Mouse (Mus musculus) ZHBTc4 (cell line): ENCODE measurements around the gene Slc22a18.

Experiments
- DNase-seq: peaks from one replicate; pipeline ENCODE4 v3.0.0-alpha.2; 2011; ENCODE audit warnings: low read depth, low spot score

Gene Slc22a18

DNA sequence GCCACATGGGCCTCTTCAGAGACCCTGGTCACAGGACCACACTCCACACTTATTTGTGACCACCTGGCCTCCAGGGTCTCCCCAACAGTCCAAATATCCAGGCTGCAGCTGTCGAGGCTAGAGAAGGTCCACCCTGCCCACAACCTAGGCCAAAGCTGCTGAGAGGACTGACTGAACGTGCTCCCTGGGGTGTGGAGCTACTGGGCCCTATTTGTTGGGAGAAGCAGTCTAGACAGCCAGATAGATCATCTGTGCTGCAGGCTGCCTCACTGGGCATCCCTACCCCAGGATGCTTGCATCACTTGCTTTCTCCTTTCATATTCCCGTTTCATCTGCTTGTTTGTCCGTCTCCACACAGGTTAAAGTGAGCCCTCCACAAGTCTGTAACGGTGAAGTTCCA, 11.0 kb upstream of the Slc22a18 start:
- no peak for DNase-seq

GRCm38 (mm10) chr7:143463865-143464415, 9.6 kb upstream of the Slc22a18 start:
- peak; percentile 86 for DNase-seq

DNA sequence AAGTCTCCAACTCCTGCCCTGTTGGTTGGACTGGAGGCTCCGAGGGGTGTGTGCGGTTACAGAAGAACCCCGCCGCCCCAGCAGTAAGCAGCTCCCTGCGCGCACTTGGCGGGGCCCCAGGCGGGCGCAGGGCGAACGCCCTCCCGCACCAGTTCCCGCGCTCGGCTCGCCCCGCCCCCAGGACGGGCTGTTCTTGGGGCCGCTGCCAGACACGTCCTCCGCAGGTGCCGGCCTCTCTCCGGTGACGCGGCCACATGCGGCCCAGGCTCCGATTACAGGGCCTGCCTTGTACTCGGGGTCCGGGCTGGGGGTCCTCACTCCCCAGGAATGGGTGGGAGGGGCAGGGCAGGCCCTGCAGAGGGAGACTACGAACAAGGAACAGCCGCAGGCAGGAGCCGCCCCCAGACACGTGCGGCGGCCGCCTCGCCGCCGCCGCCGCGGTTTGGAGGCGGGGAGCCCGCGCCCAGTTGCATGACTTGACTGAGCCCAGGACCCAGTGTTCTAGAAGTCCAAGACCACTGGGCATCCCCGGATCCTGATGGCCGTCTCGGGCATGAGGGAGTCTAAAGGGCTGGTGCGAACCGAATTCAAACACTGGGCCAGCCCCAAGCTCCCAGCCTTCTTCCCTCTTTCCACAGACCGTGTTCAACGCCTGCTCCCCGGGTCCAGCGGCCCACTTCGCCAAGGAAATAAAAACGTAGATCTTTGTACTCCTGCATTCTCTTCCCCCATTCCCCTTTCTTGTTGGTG, 8.6 kb upstream of the Slc22a18 start:
- DNase-seq: peak; percentile 72

DNA sequence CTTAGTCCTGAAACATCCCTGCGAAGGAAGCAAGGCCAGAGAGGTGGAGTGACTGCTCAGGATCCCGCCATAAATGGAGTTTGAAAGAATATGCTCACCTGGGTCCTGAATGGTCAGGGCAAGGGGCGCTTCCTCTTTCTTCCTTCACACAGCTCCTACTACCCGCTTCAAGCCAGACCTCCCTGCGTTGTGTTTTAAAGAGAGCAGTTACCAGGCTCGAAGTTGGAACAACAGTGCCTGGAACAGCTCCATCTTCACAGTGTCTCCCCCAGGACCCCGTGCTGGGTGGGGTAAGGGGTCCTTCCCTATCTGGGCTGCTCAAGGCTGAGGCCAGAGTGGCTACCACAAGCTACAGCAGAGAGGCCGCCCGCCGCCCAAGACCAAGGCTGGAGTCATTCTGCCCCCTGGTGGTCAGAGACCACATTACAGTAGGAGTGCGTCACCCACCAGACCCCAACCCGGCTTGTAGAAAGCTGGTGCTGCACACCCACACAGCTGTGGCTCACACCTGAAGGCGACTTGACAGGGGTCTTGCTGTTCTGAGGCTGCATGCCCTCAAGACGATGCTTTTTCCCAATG, 7.3 kb upstream of the Slc22a18 start:
- peak; percentile 85 for DNase-seq

- peak; percentile 48 for DNase-seq
These were observed 5.8 kb upstream of the Slc22a18 start for GRCm38 (mm10) chr7:143467714-143468113.

- DNase-seq: peak; percentile 85
These were observed 3.6 kb upstream of the Slc22a18 start for GRCm38 (mm10) chr7:143469946-143470345.

DNA sequence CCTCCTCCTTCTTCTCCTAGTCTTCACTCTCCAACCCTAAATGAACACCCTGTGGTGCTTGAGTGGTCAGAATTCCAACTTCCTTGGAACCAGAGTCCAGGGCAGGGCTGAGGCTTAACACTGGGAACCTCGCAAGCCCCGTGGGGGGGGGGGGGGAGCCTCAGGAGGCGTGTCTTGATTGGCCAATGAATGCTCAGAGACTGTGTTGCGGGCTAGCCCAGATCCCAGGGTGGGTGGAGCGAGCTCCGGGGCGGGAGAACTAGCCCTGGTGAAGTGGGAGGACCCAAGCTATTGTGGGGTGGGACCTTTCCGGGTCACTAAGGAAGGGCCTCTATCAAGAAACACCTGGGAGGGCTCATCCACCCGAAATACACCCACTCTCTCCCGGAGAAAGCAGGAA, 1.3 kb downstream of the Slc22a18 start:
- DNase-seq: peak; percentile 86

- no peak for DNase-seq
These were observed 2.3 kb downstream of the Slc22a18 start for GRCm38 (mm10) chr7:143475876-143476275.

DNA sequence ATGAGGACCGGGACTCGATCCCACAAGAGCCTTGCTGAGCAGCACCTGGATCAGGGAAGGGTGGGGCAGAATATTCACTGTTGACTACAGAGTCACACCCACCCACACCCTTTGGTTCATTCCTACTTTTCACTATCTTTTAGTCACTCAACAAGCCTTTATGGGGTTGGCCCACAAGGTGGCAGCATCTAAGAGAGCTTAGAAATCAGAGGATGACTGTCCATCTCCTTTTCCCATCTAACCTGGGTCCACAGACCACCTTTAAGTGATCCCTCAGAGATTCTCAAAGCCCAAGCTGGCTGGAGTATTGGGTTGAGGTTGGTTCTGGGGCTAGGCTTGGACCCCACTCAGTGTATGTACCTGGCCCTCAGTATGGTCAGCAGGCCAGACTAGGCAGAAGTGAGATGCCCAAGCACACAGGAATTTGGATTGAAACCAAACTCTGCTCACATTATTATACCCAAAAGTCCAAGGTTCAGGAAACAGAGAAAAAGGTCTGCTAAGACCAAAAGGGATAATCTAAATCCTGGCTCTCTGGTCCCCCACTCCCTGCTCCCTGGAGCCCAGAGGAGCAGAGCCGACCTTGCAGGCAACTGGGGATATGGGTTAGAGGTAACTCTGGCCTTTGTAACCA, 3.3 kb downstream of the Slc22a18 start:
- peak; percentile 68 for DNase-seq

- no peak for DNase-seq
These were observed 4.3 kb downstream of the Slc22a18 start for GRCm38 (mm10) chr7:143477800-143478199.

DNA sequence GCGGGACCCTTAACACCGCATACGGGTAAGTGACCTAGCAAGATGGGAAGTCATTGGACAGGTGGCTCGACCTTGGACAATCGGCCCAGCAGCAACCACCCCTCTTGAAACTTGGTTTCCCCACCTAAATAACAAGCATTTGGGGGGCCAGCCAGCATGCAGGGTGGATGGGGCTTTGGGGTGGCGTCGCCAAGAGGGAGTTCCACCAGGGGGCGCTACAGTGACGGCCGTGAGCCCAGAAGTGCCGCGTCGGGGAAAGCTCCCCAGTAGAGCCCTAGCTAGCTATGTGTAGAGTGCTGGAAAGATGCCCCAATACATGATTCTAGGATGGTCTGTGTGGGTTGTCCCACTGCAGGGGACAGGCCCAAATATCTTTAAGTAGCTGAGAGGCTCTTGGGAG, 7.0 kb downstream of the Slc22a18 start:
- peak; percentile 72 for DNase-seq

DNA sequence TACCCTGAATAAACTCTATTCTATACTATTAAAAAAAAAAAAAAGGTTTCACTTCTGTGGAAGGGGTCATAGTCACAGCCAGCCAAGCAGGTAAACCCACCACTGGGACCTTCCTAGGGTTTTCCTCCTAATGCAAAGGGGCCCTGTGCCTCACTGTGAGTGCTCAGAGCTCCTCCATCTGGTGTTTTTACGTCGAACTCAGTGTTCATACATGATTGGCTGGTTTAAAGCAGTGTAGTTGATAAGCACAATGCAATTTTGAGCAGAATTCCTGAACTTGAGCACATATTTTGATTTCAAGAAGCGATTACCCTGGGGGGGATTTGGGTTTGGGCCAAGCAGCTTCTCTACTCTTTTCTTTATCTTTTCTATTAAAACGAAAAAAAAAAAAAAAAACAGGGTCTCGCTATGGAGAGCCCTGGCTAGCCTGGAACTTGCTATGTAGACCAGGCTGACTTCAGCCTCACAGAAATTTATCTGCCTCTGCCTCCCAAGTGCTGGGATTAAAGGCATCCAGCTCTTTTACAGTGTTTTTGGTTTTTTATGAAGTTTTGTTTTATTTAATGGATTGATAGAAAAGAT, 8.4 kb downstream of the Slc22a18 start:
- no peak for DNase-seq

DNA sequence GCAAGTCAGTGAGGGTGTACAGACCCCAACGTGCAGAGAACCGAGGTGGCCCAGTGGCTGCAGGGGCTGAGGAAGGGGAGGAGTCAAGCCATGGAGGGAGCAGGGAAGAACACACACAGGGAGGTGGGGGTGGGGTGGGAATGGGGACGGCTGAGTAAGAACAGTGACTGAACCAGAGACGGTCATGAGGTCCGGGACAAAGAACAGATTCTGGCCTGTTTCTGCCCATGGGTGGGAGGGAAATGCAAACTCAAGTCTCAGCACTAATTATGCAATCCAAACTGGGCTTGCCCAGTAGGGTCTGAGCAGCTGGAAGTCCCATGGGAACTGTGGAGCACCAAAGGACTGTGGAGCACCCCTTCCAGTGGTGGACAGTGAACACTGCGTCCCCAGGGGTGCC, 9.0 kb downstream of the Slc22a18 start:
- peak; percentile 80 for DNase-seq

DNA sequence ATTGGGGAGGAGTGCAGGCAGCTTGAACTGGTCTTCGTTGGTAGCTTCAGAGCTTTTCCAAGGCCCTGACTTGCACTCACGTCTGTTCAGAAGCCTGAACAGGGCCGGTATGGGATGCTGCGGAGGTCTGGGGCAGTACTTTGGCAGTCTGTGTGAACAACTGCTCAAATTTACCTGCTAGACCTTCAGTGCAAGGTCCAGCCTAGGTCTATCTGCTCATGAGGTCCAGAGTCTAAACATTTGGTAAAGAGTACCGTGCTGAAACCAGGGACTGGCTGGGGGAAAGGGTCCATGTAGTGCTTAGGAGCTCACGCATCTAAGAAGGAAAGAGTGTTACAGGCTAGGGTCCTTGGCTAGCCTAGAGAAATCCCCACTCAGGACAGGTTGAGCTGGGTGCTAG, 16.2 kb downstream of the Slc22a18 start:
- no peak for DNase-seq

- no peak for DNase-seq
These were observed 20.1 kb downstream of the Slc22a18 start for GRCm38 (mm10) chr7:143493616-143494126.

DNA sequence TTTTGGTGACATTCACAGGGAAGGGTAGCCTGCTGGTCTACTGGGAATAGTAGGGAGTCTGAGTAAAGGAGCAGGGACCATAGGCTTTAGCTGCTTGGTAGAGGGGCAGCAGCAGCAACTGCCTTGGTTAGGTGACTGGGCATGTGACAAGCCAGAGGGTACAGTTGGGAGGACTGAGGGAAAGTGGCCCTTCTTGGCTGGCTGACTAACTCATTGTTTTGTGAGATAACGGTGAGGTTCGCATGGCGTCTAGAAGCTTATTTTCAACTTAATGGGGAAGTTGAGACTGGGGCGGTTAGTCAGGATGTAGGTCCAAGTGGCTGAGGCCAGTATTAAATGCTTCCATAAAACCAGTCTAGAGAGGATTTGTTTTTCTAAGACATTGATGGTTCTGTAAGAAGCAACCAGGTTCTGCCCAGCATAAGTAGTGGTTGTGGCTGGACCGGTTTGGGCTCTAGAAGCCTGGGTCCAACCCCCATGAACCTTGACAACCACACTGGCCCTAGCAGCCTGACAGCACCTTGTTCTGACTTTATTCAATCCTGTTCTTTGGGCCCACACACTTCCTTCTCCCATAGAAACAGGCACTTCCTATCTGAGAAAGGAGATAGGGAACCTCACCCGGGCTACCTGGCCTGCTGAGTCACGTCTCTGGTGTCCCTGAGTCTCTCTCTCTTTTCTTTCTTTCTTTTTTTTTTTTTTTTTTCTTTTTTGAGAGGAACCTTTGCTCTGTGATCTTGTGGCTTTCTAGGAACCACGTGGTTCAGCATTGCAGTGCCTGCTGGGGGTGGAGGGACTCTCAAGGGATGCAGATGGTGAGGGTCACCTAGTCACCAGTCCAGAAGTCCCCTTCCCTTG, 21.8 kb downstream of the Slc22a18 start:
- DNase-seq: no peak

DNA sequence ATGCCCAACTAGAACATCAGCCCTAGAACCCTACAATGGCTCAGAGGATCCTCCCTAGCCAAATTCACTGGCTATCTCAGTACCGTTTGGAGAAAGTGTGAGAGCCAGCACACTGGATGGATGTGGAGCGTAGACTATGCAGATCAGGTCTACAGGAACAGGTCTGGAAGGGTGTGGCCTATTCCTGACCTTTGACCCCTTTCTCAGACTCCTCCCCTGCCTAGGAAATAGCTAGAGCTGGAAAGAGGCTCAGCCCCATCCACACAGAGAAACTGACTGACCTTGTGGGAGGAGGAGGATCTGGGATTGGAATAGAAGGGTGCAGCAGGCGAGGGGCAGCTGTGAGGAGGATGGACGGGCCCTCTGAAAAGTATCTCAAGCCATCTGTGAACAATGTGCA, 25.0 kb downstream of the Slc22a18 start:
- peak; percentile 83 for DNase-seq

DNA sequence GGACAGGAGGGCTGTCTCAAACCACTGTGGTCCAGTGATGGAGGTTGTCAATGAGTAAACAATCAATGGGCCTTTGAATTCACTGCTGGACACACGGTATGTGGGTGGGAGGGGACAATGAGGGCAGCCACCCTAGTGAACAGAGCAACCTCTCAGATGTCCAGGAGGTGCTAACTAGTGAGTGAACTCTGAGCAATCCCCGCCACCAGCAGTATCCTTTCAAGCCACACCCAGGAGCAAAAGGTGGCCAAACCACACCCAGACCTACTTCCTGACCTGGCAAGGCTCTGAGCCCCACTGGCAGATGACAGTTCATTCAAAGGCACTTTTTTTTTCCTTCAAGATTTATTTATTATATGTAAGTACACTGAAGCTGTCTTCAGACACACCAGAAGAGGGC, 27.4 kb downstream of the Slc22a18 start:
- no peak for DNase-seq

- peak; percentile 64 for DNase-seq
These were observed 28.3 kb downstream of the Slc22a18 start for GRCm38 (mm10) chr7:143501643-143502417.
